Mouse (Mus musculus) layer of hippocampus, adult 2 months (tissue): ENCODE data around the gene Olfr372. TPM values are rescaled to one million over a fixed set of nuclear protein-coding genes. Genes with fewer than 3 reads are reported as not detected.
A peak's percentile ranks its signal among the peaks of the same experiment; 100 is the strongest.
"Not testable (repeated sequence)": the region's sequence is repeated elsewhere in the genome, so short reads cannot be mapped to it uniquely, and the experiment has no call there.

Experiments
- DNase-seq, 2 experiments: peaks; one replicate each; pipeline ENCODE4 v3.0.0; 2022; ENCODE audit warnings: low spot score in 2 of 2
- H3K27ac ChIP-seq: fragments of 200-600 bp; 2 replicates; pipeline ENCODE4 v1.8.1; 2022
- H3K4me3 ChIP-seq: fragments of 200-600 bp; 2 replicates; pipeline ENCODE4 v1.8.1; 2022; ENCODE audit warnings: mild to moderate bottlenecking
- CTCF ChIP-seq: fragments of 200-600 bp; conservative IDR thresholded peaks from 2 replicates; pipeline ENCODE4 v1.8.1; 2022; ENCODE audit warnings: antibody characterized with exemption, mild to moderate bottlenecking, moderate library complexity
- total RNA-seq, 2 experiments: library from RNA; stranded (reverse); gene quantifications; 2 replicates each; pipeline ENCODE4 v1.2.3; 2021

Olfr372 gene
- total RNA-seq, 2 experiments from 2014 or later = not detected

GRCm38 (mm10) chr8:72032926-72033325 lies 8.1 kb upstream of the Olfr372 start:
- not testable (repeated sequence) for H3K27ac ChIP-seq, H3K4me3 ChIP-seq
- peak; percentile 10 to 67 for DNase-seq
- peak; percentile 63 for TF ChIP-seq CTCF

DNA sequence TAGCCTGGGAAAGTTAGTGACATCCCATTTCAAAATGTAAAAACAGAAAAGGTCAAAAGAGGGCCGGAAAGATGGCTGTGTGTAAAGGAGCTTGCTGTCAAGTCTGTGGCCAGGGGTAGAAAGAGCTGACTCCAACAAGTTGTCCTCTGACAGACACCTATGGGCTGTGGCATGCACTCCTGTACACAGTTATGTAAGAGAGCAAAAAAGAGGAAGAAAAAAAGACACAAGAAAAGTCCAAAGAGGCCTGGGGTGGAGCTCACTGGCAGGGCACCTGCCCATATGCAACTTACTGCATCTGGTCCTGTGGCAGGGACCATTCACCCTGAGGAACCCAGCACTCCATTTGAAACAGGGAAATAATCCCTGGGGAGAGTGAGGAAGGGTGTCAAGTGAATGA lies 1.5 kb downstream of the Olfr372 start:
- DNase-seq = no peak
- Histone ChIP-seq H3K4me3 (no peak overlapping the region), H3K27ac (no peak overlapping the region)
- no peak for TF ChIP-seq CTCF

DNA sequence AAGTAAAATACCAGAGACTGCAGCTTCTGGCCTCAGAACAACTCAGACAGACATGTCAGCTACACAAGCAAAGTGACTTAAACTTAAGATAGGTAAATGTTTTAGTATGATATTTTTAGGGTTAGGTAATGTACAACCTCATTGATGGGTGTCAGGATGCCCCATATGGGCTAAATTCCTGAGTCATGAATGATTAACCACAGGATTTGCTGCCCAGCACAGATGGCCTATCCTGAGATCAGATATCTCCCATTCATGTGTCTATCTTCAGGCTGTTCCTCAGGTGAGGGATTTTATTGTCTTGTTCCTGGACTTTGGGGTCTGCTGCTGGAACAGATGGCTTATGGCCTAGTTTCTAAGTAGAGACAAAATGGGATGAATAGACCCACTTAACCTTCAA lies 13.6 kb downstream of the Olfr372 start:
- DNase-seq, H3K27ac ChIP-seq, H3K4me3 ChIP-seq: not testable (repeated sequence)

DNA sequence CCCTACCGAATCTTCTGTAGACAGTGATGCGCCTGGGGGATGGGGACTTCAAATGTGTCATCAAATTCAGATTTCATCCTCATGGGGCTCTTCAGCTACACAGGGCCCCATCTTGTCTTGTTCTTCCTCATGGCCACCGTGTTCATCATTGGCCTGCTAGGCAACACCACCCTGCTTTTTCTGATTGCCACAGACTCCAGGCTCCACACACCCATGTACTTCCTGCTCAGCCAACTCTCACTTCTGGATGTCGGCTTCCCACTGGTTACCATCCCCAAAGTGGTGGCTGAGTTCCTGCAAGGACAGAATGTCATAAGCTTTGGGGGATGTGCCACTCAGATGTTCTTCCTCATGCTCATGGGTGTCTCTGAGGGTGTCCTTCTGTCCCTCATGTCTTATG lies 16.6 kb downstream of the Olfr372 start:
- H3K27ac ChIP-seq, H3K4me3 ChIP-seq, DNase-seq: not testable (repeated sequence)

- not testable (repeated sequence) for H3K4me3 ChIP-seq, DNase-seq, H3K27ac ChIP-seq
These were observed 25.9 kb downstream of the Olfr372 start for GRCm38 (mm10) chr8:72066819-72067399.

DNA sequence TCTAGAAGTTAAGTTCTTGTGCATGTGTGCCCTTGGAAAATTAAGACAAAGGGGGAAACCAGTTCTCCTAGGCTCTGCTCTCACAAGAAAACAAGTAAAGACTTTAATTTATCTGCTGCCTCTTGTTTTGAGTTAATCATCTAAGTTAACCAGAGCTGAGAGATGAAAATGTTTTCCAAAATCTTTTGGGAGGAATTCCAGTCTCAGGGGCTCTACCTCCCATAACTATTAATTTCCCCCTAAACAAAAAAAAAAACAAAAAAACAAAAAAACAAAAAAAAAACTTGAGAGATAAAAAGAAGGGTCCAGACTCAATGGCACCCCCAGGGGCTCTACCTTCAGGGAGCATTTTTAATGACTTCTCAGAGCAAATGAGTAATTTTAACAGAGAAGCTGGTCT lies 41.9 kb downstream of the Olfr372 start, which contains the start of gene Olfr373:
Gene Olfr373 (plus strand): TSS at position 301 of the 400 bp plus-strand sequence.
- DNase-seq, H3K27ac ChIP-seq, H3K4me3 ChIP-seq: not testable (repeated sequence)

DNA sequence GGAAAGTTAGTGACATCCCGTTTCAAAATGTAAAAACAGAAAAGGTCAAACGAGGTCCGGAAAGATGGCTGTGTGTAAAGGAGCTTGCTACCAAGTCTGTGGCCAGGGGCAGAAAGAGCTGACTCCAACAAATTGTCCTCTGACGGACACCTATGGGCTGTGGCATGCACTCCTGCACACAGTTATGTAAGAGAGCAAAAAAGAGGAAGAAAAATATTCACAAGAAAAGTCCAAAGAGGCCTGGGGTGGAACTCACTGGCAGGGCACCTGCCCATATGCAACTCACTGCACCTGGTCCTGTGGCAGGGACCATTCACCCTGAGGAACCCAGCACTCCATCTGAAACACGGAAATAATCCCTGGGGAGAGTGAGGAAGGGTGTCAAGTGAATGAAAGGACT lies 43.7 kb downstream of the Olfr372 start:
- TF ChIP-seq CTCF = no peak

DNA sequence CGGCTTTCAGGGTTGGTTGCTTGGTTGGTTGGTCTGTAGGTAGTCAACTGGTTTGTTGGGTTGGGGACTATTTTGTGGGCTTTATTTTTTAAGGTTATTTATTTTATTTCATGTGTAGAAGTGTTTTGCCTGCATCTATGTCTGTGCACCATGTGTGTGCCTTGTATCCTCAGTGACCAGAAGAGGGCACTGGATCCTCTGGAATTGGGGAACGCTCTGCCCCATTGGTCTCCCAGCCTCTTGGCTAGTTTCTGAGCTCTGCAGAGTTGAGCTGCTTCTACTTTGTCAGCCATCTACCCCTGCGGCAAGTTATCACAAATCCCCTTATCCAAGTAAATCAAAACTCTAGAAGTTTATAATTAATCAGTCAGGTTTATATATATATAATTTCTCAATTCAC lies 46.6 kb downstream of the Olfr372 start:
- not testable (repeated sequence) for H3K4me3 ChIP-seq, H3K27ac ChIP-seq, DNase-seq

More for the DNA sequence above, 43.7 kb downstream of the Olfr372 start:
- no peak overlapping the region for H3K27ac ChIP-seq
- H3K4me3 ChIP-seq = no peak overlapping the region
- no peak for DNase-seq

DNA sequence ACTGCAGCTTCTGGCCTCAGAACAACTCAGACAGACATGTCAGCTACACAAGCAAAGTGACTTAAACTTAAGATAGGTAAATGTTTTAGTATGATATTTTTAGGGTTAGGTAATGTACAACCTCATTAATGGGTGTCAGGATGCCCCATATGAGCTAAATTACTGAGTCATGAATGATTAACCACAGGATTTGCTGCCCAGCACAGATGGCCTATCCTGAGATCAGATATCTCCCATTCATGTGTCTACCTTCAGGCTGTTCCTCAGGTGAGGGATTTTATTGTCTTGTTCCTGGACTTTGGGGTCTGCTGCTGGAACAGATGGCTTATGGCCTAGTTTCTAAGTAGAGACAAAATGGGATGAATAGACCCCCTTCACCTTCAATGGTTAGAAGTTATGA lies 55.7 kb downstream of the Olfr372 start:
- H3K4me3 ChIP-seq = not testable (repeated sequence)

GRCm38 (mm10) chr8:72099377-72100103 lies 58.5 kb downstream of the Olfr372 start:
- DNase-seq = peak in 1 of 2 experiments; percentile 8
- H3K27ac ChIP-seq, H3K4me3 ChIP-seq: not testable (repeated sequence)

More for the DNA sequence above, 55.7 kb downstream of the Olfr372 start:
- H3K27ac ChIP-seq, DNase-seq: not testable (repeated sequence)

GRCm38 (mm10) chr8:72105165-72105564 lies 64.1 kb downstream of the Olfr372 start:
- DNase-seq = no peak
- no peak overlapping the region for H3K4me3 ChIP-seq
- TF ChIP-seq CTCF = peak; percentile 31
- no peak overlapping the region for H3K27ac ChIP-seq

DNA sequence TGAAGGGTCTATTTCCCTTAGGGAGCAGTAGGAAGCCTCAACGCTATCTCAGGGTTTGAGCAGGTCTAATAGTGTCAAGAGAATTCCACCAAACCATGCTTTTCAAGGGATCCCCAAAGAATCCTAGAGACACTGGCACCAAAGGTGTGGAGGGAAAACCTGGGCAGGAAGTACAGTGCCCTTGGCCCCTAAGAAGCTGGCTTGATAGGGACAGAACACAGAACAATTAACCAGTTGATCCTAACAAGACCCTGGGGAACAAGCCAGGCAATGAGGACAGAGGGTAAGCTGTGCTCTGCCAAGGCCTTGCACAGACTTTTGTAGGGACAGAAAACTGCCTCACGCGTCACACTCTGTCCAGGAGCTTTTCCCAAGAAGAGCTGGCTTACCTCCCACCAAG lies 65.7 kb downstream of the Olfr372 start, which contains the start of gene Olfr374:
Gene Olfr374 (plus strand): TSS at position 301 of the 400 bp plus-strand sequence.
- Histone ChIP-seq H3K27ac (no peak within 1 kb of the TSS), H3K4me3 (no peak within 1 kb of the TSS)
- TF ChIP-seq CTCF = no peak
- DNase-seq = no peak

Other genes starting within 250 kb of the Olfr372 start
- 10 to 100 TPM; 11.5 to 11.6 TPM for gene Zfp709, start 159.2 kb upstream of the Olfr372 start, total RNA-seq
- 10 to 100 TPM; 13.0 to 20.6 TPM for gene Zfp882, start 132.6 kb upstream of the Olfr372 start, total RNA-seq
- 10 to 100 TPM; 26.5 to 26.6 TPM for gene Zfp617, start 132.6 kb upstream of the Olfr372 start, total RNA-seq
- gene Zfp961, start 90.2 kb upstream of the Olfr372 start, total RNA-seq = 10 to 100 TPM; 17.8 to 18.9 TPM
- not detected for gene Cyp4f18, start 31.6 kb upstream of the Olfr372 start, total RNA-seq
- gene Olfr373, start 42.0 kb downstream of the Olfr372 start, total RNA-seq = not detected
- not detected for gene Olfr374, start 65.8 kb downstream of the Olfr372 start, total RNA-seq
- 10 to 100 TPM; 25.2 to 25.4 TPM for gene Tpm4, start 93.8 kb downstream of the Olfr372 start, total RNA-seq
- 10 to 100 TPM; 35.4 to 36.1 TPM for gene Rab8a, start 120.0 kb downstream of the Olfr372 start, total RNA-seq
- under 1 TPM; 0.20 to 0.25 TPM for gene Hsh2d, start 148.4 kb downstream of the Olfr372 start, total RNA-seq
- gene Cib3, start 171.6 kb downstream of the Olfr372 start, total RNA-seq = not detected
- not detected for gene Gm11034, start 172.4 kb downstream of the Olfr372 start, total RNA-seq
- 10 to 100 TPM; 56.1 to 63.4 TPM for gene Fam32a, start 178.5 kb downstream of the Olfr372 start, total RNA-seq
- 10 to 100 TPM; 93.4 to 95.1 TPM for gene Ap1m1, start 198.8 kb downstream of the Olfr372 start, total RNA-seq